Mouse (Mus musculus): ENCODE data around the gene Tubg1.

Gene Tubg1

DNA sequence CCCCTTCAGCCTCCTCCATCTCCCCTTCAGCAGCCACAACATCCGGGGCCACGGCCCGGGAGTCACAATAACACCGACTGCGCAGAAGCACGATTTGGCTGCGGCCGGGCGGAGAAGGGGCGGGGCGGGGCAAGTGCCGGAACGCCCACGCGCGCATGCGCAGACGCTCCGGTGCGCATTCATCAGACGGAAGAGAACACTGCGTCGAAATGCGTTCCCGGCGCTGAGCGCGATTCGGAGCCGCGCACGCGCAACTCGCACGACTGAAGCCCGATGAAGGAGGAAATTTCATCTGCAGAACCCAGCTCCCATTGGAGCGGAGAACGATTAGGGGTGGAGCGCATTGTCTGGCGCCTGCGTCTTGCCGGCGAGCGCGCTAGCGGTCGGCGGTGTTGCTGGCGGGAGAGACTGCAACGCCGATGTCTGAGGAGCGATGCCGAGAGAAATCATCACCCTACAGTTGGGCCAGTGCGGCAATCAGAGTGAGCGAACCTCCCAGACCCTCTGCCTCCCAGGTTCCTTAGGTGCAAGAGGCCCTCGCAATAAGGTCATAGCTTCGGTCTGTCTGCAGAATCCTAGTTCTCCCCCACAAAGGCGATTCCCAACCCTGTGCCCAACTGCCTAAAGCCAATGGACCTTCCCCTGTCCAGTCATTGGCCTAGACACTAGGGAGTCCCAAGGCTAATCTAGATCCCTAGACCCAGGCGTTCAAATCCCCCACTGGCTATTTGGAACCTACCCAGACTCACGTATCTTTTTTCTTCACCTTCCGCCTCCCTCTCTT, at the start of gene Tubg1, which contains the start of gene Retreg3:
TSS of gene Tubg1 (plus strand) at position 178 of the 784 bp plus-strand sequence.
TSS of gene Retreg3 (minus strand) at position 133 of the 784 bp plus-strand sequence.
- peak; percentile 99 to 100 for DNase-seq

- no peak for DNase-seq
Measured at GRCm38 (mm10) chr11:101070189-101070527, 49.6 kb upstream of the Tubg1 start.

- no peak for DNase-seq
Measured at GRCm38 (mm10) chr11:101070987-101071386, 48.8 kb upstream of the Tubg1 start.

GRCm38 (mm10) chr11:101071810-101072428, 47.8 kb upstream of the Tubg1 start:
- DNase-seq: no peak

DNA sequence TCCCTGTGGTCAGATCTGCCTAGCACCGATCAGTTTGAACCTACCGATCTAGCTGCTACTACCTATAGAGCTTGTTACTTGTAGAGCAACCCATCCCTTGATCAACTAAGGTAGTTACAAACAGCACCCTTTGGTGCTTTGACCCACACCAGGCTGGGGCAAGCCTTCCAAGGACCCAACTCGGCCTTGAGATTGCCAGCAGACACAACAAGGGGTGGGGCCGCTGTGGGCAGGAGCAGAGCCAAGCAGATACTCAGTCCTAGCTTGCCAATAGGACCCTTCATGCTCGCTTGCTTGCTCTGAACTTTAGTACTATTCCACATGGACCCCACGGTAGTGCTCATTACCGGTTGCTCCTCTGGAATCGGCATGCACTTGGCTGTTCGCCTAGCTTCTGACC, 41.6 kb upstream of the Tubg1 start, which contains the start of gene Hsd17b1:
TSS of gene Hsd17b1 (plus strand) at position 291 of the 400 bp plus-strand sequence.
- no peak for DNase-seq

- peak in 1 of 2 experiments; percentile 43 for DNase-seq
Measured at GRCm38 (mm10) chr11:101079746-101080145, 40.0 kb upstream of the Tubg1 start.

GRCm38 (mm10) chr11:101080421-101080820, 39.3 kb upstream of the Tubg1 start:
- DNase-seq: no peak

GRCm38 (mm10) chr11:101081659-101082058, 38.1 kb upstream of the Tubg1 start:
- peak in 1 of 2 experiments; percentile 34 for DNase-seq

- peak; percentile 86 to 92 for DNase-seq
Measured at GRCm38 (mm10) chr11:101082208-101083082, 37.3 kb upstream of the Tubg1 start, which contains the start of gene Coasy. TSS of gene Coasy (plus strand) at chr11:101082565.

DNA sequence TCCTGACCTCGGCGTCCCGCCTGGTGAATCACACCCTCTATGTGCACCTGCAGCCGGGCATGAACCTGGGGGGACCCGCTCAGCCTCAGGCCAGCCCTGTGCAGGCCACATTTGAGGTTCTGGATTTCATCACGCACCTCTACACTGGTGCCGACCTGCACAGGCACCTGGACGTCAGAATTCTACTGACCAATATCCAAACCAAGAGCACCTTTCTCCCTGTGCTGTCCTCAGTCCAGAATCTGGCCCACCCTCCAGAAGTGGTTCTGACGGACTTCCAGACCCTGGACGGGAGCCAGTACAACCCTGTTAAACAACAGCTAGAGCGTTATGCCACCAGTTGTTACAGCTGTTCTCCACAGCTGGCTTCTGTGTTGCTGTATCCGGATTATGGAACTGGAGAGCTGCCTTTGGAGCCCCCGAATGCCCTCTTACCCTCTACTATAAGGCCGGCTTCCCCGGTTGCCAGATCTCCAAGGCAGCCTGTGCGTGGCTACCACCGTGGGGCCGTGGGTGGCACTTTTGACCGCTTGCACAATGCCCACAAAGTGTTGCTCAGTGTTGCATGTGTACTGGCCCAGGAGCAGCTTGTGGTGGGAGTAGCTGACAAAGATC, 36.5 kb upstream of the Tubg1 start:
- DNase-seq: peak; percentile 49 to 69

GRCm38 (mm10) chr11:101084246-101084645, 35.5 kb upstream of the Tubg1 start:
- no peak for DNase-seq

DNA sequence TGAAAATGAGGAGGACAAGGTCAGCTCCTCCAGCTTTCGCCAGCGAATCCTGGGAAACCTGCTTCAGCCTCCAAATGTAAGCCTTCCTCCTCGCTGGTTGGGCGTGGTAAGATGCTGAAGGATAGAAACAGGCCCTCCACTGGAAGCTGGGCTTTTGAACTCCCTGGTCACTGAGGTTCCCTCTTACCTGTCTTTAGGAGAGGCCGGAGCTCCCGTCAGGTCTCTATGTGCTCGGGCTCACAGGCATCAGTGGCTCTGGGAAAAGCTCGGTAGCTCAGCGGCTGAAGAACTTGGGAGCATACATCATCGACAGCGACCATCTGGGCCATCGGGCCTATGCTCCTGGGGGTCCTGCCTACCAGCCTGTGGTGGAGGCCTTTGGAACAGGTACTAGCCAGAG, 34.9 kb upstream of the Tubg1 start:
- no peak for DNase-seq

DNA sequence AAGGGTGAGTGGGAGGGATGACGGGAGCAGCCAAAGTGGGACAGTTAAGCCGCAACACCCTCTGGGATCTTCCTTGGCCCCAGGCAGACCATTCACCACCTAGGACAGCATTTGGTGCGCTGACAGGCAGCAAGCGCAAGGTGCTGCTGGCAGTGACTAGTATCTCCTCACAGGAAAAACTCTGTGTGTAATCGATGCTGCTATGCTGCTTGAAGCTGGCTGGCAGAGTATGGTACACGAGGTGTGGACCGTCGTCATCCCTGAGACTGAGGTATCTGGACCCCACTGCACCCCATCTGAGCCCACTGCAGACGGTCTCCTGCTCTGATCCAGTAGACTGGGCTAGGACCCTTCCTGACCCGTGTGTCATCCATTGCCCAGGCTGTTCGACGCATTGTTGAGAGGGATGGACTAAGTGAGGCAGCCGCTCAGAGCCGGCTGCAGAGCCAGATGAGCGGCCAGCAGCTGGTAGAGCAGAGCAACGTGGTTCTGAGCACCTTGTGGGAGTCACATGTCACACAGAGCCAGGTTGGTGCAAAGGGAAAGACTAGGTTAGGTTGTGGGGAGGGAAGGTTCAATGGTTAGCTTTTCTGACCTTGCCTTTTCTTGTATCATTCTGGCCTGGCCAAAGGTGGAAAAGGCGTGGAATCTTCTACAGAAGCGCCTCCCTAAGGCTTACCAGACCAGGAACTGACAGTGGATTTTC, 34.0 kb upstream of the Tubg1 start:
- DNase-seq: no peak

GRCm38 (mm10) chr11:101086323-101086674, 33.4 kb upstream of the Tubg1 start:
- peak in 1 of 2 experiments; percentile 29 for DNase-seq

DNA sequence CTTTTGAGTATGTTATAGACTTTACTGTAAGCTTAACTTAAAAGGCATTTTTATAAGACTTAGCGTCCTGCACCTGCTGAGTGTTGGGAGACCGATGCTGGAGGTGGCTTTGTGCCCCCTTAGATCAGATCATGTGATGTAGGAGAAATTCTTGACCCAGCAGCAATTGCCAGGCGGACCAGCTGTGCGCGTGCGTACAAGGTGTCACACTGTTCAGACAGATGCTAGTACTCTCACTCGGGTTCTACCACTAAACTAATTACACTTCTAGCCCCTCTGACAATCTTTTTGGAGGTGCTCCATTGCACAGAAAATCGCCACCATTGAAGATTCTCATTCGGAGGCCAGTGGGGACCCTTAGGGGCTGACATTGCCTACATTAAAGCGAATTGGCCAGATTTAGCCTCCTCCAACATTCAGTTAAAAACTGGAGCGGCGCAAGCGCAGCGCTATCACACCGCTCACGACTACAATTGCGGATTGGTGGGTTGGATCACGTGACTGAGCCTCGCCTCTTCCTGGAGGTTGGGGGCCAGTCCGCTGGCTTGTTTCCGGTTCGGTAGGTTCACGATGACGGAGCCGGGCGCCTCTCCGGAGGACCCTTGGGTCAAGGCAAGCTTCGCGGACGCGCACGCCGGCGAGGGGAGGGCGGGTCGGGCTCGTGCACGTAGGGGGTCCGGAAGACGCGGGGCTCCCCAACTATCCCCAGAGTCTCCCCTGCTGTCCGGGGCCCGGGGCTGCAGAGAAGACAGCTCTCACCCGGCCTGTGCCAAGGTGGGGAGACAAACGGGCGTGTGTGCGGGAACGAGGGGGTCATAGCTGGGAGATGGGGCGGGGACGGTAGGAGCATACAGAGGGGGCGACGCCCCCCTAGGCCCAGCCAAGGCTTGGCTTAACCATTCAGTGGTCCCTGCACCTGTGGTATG, 32.7 kb upstream of the Tubg1 start, which contains the start of gene Mlx:
TSS of gene Mlx (plus strand) at position 522 of the 926 bp plus-strand sequence.
- peak; percentile 91 to 96 for DNase-seq

DNA sequence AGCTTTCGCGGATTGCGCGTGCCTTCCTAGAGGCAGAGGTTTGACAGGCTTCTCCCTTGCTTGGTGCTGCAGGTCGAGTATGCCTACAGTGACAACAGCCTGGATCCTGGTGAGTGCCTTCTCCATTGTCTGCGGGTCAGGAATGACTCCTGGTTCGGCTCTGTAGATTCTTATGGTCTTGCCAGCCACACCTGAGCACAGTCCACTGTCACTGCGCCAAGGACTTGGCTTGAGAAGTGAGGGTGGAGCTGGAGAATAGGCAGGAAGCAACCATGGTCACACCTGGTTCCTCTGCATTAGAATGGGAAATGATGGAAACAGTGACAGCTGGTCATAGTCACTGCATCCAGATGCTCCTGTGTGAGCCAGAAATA, 32.1 kb upstream of the Tubg1 start:
- no peak for DNase-seq

GRCm38 (mm10) chr11:101089931-101090330, 29.8 kb upstream of the Tubg1 start:
- DNase-seq: no peak

GRCm38 (mm10) chr11:101094930-101095313, 24.8 kb upstream of the Tubg1 start:
- no peak for DNase-seq

DNA sequence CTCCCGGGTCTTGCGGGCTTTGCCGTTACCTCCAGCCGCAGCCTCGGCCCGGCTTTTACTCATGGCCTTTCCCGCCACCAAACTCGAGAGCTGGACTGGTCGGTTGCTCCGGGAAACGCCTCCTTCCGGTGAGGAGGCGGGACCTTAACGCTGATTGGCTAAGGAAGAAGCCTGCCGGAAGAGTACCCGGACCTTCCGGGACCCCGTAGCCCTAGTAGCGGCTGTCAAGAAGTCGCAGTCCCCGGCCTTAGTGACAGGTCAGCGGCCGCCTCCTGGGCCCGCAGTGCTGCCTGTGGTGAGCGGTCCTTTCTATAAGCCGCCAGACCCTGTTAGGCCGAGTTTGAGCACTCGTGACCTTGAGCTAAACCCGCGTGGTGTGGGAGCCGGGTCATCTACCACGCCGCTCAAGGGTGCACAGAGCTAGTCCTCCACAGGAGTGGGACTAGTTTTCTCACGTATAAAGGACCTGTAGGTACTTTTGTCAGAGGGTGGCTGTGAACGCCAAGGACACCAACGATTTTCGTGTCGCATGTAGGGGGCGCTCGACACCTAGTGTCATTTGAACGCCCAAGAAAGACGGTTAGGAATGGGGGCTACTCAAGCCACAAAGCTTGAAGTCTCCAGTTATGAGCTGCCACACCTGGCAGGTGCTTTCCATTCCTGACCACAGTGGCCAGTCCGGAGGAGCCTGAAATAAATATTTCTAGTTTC, 24.3 kb upstream of the Tubg1 start, which contains the start of gene Psmc3ip:
TSS of gene Psmc3ip (minus strand) at position 123 of the 711 bp plus-strand sequence.
- DNase-seq: peak; percentile 96 to 97

GRCm38 (mm10) chr11:101098231-101098630, 21.5 kb upstream of the Tubg1 start:
- DNase-seq: no peak
